Mouse (Mus musculus): ENCODE results near the gene Psmc6.

DNA sequence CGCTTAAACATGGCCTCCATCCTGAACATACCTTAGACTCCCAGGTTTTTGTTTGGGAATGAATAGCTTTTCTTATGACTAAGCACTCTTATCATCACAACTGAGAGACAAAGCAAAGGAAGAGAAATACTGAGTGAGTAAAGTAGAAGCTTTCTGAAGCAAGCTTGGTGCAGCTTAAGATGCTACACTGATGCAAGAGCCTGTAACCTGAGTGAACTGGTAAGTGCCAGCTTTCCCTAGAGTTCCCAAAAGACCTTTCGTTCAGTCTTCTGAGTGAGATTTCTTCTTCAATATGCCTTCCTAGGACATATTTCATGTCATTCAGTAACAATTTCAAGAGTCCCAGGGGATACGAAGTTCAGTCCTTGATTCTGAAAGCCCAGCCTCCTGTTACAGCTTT is 8.5 kb upstream of the Psmc6 start:
- TF ChIP-seq POLR2A (IDR thresholded peaks at IDR 0.05; ENCODE audit: control insufficient read depth, extremely low read depth, insufficient read depth, low read length, poor library complexity), result no peak
- TF ChIP-seq CTCF (IDR thresholded peaks at IDR 0.05; ENCODE audit: borderline replicate concordance, control insufficient read depth, extremely low read depth, insufficient read depth, low read length, poor library complexity), result no peak

All from thymus, adult 2 months (tissue).